Mouse (Mus musculus) adrenal gland, postnatal 10 days (tissue): ENCODE measurements around the gene Hist1h3f. TPM values are rescaled to one million over a fixed set of nuclear protein-coding genes. Genes with fewer than 3 reads are reported as not detected.

Experiments used
- DNase-seq: peaks from one replicate; pipeline ENCODE4 v3.0.0; 2021; ENCODE audit warnings: mixed read lengths
- long read RNA-seq, 2 experiments: library from polyadenylated mRNA; stranded (forward); transcript quantifications; one replicate each; pipeline ENCODE4 v2.0.0; 2021
- total RNA-seq, 2 experiments: library from RNA; stranded (reverse); gene quantifications; 2 replicates each; pipeline ENCODE4 v1.2.3; 2021

Hist1h3f gene
- 100 to 1,000 TPM in 1 of 2 experiments, 10 to 100 TPM in 1; 93.2 to 104 TPM for total RNA-seq
- long read RNA-seq, experiment 1, partial matches to known transcripts, result 0 of 2 reads
- long read RNA-seq, experiment 1, other reads (novel, unspliced or antisense), result 0 of 2 reads
- long read RNA-seq, experiment 2, result 0 reads

DNA sequence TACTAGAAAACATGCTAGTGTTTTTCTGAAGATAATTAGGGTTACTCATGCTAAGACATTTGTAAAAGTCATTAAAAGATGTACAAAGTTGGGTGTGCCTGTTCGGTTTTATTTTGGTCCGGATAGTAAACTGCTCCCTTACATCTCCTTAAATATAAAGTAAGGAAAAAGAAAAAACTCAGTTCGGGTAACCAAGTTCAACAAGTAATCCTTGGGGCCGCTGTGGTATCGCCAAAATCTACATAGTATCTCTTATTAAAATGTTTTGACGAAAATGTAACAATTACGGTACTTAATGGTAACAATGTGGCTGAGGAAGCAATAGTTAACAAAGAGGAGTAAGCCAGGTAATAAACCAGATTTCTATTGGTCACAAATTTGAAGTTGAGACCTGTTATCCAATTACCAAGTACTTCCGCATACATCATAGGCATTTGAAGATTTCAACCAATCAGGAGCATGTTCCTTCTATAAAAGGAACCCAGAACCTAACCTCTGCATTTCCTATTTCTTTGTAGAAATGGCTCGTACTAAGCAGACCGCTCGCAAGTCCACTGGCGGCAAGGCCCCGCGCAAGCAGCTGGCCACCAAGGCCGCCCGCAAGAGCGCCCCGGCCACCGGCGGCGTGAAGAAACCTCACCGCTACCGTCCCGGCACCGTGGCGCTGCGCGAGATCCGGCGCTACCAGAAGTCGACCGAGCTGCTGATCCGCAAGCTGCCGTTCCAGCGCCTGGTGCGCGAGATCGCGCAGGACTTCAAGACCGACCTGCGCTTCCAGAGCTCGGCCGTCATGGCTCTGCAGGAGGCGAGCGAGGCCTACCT is at the start of gene Hist1h3f:
Gene Hist1h3f (plus strand): TSS at position 88 of the 822 bp plus-strand sequence.
- peak; percentile 78 for DNase-seq

DNA sequence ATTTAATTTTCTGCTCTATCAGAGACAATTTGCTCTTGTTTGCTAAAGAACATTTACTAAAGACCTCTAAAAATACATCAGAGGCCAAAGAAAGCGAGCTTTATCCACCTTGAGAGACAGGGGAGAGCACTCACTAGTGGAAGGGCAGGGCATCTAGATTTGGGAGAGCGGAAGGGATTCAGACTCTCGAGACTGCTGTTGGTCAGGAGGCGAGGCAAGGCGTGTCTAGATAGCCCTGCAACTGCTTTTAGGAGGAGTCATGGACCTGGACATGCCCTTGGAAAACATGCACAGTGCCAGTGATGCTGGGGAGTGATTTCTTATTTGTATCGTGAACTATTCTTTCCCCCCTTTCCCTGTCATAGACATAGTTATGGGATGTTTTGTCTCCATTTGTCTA is 48.3 kb upstream of the Hist1h3f start:
- DNase-seq, result no peak

DNA sequence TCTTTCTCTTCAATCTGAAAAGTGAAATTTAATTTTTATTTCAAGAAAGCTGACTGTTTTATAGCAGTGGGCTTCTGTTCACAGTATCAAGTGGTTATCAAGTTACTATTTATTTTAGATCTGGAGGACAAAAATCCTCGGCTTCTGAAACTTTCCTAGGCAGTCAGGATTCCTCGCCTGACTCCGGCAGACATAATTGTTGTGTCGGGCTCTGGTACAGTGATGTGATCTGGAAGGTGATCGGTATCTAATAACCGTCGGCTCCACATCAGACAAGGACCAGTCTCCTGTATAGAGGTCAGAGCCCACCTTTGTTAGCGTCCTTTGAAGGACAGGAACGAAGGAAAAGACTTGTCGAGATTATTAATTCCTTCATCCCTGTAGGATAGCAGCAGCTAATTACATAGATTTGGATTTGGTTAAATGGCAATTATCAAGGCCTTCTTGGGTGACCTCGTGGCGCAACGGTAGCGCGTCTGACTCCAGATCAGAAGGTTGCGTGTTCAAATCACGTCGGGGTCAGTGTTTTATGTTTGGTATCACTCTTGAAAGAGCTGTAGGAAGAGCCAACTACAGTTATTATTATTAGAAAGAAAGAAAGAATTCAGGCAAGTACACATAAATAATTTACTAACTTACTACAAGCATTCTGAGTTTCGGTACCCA is 46.1 kb upstream of the Hist1h3f start:
- DNase-seq, result peak; percentile 42

DNA sequence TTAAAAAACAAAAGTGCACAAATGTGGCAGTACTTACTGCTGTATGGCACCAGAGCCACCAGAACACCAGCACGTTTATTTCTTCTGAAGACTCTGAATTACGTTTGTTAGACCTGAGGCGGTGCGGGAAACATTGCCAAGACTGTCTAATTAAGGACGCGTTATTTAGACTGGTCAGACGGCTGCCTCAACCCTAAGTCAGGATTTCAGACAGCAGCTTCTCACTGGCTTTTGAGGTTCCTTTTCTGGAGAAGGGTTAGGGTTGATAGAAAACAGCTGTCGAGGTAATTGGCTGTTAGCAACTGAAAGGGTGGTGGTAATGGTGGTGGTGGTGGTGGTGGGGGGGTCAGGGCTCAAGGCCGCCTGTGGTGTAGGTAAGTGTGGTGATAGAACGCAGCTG is 45.2 kb upstream of the Hist1h3f start:
- DNase-seq, result no peak

DNA sequence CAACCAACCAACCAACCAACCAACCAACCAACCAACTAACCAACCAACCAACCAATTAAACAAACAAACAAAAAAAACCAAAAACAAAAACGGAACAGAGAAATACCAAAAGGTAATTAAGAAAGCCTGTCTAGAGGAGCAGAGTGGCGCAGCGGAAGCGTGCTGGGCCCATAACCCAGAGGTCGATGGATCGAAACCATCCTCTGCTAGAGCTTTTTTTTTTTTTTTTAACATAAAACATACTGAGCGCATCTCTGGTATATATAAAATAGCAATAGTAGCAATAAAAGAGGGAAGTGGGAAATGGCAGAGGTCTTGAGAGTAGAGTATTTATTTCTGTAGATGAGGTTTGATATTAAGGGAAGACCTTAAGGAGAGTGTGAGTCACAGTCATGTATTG is 43.9 kb upstream of the Hist1h3f start:
- no peak for DNase-seq

DNA sequence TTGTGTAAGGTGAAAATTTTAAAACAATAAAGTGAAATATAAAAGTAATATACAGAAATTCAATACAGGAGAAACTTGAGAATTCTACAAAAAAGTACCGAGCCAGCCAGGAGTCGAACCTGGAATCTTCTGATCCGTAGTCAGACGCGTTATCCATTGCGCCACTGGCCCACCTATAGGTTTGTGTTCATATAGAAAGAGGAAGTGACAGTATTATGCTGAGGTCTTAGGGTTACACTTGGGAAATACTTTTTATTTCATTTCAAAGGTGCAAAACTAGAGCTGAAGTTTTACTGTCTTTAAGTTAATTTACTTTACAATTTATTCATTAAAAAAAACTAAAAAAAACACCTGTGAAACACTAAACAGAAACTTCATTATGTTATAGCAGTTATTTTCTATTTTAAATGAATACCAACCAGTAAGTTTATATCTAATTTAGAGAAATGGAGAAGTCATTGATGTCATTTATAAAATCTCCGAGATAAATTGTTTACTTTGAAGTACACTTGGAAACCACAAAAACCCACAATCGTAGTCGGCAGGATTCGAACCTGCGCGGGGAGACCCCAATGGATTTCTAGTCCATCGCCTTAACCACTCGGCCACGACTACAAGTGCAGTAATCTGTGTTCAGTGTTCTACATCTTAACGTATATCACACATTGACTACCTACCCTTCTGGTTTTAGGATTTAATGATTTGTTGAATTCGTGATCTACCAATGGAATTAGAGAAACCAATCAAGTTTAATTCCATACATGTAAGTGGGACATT is 43.2 kb upstream of the Hist1h3f start:
- DNase-seq, result peak; percentile 72

DNA sequence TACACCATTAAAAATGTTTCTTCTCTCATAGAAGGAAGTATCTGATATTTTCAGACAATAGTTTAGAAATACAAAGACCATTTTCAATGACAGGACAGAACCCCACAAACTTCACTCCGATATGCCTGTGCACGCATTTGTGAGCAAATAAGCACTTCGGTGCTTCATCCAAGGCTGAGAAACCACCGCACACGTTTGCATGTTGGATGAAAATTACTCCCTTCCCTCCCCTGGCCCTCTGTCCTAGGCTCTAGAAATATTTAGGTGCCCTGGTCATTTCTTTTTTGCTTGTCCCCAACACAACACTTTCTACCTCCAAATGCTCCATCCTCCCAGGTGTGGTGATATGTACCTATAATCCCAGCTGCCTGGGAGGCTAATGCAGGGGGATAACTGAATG is 42.3 kb upstream of the Hist1h3f start:
- no peak for DNase-seq

DNA sequence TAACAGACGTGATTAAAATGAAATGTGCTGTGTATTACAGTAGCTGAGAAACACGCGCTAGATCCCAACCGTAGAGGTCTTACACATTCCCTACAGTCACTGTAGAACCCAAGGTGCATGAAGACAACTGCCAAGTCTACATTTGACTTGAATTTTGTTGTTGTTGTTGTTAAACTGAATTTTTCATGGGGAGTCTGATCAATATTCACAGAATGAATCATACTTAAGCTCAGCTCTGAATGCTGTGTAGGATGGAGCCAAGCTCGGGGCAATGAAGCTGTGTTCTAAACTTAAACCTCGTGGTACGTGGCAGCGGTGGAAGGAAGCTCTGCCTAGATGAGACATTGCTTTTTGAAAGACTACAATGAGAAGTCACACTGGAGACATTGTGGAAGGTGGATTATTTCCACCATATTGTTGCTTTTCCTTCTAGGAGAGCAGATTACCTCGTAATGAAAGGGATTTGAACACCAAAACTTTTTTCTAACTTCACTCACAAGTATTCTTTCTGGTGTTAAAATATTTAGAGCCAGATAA is 41.8 kb upstream of the Hist1h3f start:
- DNase-seq, result no peak

DNA sequence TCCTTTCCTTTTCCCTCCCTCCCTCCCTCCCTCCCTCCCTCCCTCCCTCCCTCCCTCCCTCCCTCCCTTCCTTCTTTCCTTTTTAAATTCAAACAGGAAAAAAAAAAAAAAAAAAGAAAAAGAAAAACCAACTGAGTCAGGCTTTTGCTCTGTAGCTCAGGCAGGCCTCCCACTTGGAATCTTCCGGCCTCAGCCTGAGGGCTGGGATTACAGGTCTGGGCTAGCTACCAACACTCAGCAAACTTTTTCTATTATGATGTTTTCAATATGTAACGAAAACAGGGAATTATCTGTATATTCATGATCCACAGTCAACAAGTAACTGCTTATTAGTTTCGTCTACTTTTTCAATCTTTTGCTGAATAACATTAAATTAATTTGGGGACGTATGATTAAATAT is 40.9 kb upstream of the Hist1h3f start:
- DNase-seq, result no peak

DNA sequence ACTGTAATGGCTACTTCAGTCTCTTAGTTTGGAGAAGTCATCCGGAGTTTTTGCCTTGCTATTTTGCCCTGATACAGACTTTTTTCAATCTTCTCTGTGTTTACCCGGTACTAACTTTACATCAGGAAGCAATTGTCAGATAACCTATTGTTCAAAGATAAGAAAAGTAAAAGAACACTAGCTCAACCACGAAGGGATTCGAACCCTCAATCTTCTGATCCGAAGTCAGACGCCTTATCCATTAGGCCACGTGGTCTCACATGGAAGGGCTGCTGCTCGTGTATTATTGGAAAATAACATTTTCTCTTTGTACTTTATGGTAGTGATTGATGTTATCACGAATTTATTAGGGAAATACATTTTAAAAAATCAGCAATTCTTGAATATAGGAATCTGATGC is 40.1 kb upstream of the Hist1h3f start:
- peak; percentile 68 for DNase-seq

DNA sequence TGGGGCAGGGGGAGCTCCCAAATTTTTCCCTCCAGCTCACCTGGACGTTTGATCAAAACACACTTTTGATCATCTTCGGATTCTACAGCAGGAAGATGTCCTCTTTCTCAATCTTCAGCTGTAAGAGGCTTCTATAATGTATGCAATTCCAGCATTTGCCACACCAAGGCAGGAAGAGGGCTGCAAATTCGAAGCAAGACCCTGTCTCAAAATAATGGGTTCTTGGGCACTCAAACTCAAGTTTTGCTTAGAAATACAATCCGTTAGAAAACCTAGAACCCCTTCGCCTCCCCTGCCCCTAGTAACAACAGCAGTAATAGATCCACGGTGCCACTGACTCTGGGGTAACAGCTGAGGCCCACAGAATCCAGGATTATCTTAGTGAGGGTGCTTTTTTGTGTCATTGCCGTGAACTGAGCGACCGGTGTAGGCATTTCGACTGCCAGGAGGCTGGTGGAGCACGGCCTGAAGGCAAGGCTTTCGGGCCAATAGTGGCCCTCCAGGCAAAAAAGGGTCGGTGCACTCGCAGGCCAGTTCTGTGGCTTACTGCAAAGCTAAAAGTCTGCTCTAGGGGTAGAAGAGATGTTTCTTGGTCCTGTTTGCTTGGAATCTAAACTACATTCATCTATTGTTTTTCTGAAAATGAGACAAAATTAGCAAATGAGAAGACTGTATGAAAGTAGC is 38.0 kb upstream of the Hist1h3f start:
- no peak for DNase-seq

DNA sequence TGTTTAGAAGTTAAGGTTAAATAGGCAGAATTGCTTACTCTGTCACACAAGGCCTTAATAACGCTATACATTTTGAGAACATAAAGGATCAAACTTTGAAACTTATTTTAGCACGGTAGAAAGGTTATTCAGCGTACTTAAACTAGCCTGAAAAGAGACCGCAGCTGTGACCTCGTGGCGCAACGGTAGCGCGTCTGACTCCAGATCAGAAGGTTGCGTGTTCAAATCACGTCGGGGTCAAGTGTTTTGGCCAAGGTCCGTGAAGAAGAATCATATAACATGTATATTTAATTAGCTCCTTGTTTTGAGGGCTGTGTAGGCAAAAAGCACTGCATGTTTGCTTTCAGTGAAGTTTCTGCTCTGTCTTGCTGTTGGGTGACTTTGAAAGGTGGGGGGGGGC is 37.5 kb upstream of the Hist1h3f start:
- peak; percentile 72 for DNase-seq

DNA sequence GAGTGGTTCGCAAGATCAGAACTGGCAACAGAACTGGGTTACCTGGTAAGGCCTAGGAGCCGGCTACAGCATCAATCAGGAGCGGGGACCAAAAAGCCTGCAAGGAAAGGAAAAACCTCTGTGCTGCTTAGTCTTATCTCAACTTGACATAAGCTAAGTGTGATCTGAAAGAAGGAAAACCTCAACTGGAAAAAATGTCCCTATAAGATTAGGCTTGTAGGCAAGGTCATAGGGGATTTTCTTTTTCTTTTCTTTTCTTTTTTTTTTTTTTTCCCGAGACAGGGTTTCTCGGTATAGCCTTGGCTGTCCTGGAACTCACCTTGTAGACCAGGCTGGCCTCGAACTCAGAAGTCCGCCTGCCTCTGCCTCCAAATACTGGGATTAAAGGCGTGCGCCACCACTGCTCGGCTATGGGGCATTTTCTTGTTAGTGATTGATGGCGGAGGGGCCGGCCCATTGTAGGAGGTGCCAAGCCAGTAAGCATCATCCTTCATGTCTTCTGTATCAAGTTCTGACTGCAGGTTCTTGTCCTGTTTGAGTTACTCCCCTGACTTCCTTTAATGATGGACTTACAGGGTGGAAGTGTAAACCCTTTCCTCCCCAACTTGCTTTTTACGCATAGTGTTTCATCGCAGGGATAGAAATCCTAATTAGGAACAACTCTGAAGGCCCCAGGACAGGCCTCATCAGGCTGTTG is 36.9 kb upstream of the Hist1h3f start:
- no peak for DNase-seq

DNA sequence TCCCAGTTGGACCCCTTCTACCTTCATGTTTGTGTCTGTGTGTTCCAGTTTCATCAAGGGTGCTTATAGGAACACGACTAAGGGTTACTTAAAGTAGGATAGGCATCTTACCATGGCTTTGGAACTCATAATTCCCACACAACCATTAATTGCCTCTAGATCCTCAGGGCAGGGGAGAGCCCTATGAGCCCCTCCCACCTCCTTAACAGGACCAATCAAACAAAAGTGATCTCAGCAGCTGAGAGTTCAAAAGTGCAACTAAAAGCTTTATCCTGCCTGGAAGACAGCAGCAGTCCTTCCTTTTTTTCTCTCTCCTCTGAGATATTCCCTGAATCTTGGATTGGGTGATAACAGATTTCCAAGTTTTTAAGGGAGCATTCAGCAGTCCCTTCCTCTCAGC is 33.7 kb upstream of the Hist1h3f start:
- no peak for DNase-seq

DNA sequence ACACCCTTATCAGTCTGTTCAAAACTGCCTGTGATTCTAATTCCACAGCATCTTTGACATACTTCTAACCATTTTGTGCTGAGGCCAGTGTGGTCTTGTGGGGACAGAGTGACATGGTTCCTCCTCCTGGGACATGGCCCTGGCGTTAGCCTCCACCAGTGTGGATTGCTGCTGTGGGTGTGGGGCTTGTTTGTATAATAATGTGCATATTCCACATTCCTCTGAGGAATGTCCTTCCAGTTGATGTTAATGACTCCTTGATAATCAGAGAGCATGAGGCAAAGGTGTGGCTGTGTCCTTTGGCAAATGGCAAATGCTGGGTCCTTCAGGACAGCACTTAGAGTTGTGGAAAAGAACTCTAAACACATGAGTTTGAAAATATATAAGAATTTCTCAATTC is 30.3 kb upstream of the Hist1h3f start:
- no peak for DNase-seq

DNA sequence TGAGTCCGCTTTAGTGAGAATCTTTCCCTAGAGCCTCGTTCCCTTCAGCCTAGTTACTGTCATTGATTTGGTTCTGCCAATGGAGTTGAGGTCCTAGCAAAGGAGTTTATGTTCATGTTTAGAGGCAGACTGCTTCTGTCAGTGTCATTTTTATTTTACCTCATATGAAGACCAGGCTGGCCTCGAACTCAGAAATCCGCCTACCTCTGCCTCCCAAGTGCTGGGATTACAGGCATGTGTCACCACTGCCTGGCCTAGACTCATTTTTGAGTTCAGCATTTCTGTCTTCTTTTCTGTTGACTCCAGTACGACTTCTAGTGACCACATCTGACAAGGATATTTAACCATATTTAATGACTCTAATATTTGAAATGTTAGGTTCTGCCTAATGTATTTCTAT is 28.6 kb upstream of the Hist1h3f start:
- no peak for DNase-seq

DNA sequence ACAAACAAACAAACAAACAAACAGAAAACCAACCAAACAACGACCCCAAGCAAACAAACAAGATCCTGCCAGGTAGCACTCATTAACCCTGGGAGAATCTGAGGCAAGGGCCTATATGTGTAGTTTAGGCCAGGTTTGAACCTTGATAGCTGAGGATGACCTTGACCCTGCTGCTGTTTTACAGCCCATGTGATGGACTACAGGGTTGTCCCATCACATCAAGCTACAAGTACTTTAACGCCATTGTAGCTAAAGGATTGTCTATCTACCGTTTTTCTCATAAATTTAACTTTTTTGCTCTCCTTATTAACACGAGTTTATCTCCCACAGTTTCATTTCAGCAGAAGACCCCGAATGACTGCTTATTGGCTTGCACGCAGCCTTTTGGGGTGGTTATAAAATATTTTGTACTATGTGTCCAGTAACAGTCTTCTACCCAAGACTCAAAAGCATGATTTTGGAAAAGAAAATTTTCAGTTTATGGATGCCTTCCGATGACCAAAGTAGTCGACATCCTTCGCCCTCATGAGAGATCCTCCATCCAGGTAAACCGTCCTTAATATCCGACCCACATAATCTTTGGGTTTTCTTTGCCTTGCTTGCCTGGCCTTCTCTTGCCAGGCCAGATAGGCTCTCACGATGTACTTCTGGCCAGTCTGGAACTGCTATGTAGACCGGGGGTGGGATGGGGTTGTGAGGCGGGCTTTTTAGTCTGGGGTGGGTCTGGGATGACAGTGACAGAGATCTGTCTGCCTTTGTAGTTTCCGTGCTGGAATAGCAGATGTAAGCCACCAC is 27.8 kb upstream of the Hist1h3f start:
- DNase-seq, result no peak

DNA sequence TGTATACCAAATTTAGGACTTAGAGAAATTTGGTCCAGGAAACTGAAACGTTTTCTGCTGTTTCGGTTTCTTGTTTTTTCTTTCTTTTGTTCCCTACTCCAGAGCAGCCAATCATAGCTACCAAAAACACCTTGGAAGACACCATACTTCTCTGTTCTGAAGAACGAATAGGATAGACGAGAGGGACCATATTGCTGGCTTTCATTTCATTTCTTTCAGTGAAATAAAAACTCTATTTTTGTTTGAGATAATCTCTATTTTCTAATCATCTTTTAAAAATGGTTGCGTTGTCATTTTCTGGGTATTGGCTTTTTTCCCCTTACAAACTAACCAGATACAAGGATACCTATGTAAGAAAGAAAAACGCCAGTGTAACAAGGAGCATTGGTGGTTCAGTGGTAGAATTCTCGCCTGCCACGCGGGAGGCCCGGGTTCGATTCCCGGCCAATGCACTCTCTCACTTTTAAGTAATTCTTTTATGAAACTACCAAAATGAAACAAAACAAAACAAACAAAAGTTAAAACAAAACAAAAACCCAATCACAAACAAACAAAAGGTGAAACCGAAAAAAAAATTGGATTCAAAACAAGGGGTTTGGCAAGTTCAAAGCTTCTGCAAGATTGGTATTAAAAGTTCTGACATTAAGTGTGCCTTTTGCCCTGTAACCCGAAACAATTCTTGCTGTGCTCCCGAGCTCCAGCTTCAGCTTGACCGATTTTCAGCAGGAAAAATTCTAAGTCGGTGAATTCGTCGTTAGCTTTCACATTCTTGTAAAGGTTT is 26.8 kb upstream of the Hist1h3f start:
- DNase-seq, result peak; percentile 86

DNA sequence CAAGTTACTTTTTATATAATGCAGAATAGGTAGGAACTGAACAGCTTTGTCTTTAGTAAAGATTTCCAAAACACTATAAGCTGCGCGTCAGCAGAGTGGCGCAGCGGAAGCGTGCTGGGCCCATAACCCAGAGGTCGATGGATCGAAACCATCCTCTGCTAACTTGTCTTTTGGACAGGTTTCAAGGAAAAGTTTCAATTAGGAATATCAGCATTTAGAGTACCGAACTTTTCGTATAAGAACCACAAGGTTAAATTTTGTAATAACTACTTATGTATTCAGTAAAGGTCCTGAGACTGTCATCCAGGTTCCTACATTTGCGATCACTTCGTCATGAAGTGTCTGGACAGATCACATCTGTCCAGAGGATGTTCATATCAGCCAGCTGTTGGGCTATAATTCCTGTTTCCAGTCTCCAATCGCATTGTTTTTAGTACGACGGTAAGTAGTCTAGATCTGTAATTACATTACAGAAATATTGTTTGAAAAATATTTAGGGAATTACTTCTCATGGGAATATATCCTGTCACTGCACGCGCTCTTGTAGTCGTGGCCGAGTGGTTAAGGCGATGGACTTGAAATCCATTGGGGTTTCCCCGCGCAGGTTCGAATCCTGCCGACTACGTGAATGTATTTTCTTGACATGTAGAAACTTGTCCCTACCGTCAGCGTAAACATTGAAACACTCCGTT is 26.1 kb upstream of the Hist1h3f start:
- DNase-seq, result peak; percentile 92
